In the genomic region with DNA sequence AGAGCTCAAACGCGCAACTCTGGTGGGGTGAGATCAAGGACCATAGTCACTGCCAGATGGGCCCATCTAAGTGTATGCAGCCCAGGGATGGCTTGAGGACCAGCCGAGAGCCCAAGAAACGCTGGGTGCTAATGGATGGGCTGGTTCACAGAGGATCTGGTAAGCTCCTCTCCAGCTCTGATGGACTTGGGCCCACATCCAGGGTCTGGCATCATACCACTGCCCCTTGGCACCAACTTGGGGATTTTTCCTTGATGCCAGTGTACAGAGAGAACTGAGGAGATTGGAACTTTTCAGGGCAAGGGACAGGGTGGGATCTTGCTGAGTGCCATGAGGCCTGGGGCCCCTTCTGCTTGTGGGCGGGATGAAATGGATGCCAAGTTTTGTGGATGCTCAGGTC, we compare ENCODE assay signal across 20 mouse cellular contexts. TPM values are rescaled to one million over a fixed set of nuclear protein-coding genes. Genes with fewer than 3 reads are reported as not detected.
DNase-seq lines count a peak whose midpoint lies in the region.
"Had no signal": no experiment of that assay in that cellular context is flagged by ENCODE, and none has a peak within 500 bp of the region (broad histone marks: within the 10 kb centered on the region; RNA-seq: fewer than 3 reads in every experiment).

No protein-coding gene starts in this region.

- intact Hi-C loops in left cerebral cortex, postnatal 4 days (cut with DNase I), result loop anchor here (10.0 kb wide), 2 partner anchors 233 to 693 kb away; no protein-coding TSS in a partner anchor

- DNase-seq in cerebellum, postnatal 10 days, result peak; percentile 68 to 72
- no peak for DNase-seq in cerebellum, adult 9-10 months
- DNase-seq in cerebellum, postnatal 14 days, result peak; percentile 52 to 54
- no peak for DNase-seq in cerebellum, postnatal 25 days
- peak; percentile 59 for DNase-seq in left cerebral cortex, postnatal 4 days
- DNase-seq in left cerebral cortex, adult 11 months (ENCODE audit: low spot score), result no peak
- DNase-seq: adrenal gland, adult 2 months; adrenal gland, adult 8-10 months; adrenal gland, postnatal 10 days; adrenal gland, postnatal 14 days; adrenal gland, postnatal 25 days; adrenal gland, postnatal 36 days; B cell, adult 2 months; cerebellum, adult 11 months; cerebellum, adult 11-12 months; cerebellum, adult 18-20 months had no signal

RNA-seq across cellular contexts. Expression of gene Creg2, which starts 30.4 kb away (rescaled TPM):
- total RNA-seq in left cerebral cortex, postnatal 4 days (2021), result 10 to 100 TPM; 20.7 to 21.2 TPM
- total RNA-seq: CH12.LX, MEL had no signal

RNA-seq across cellular contexts. Expression of gene Rfx8, which starts 39.2 kb away (rescaled TPM):
- under 1 TPM; 0.28 to 0.76 TPM for total RNA-seq in left cerebral cortex, postnatal 4 days (2021)
- total RNA-seq: adrenal gland, adult 18-20 months; adrenal gland, adult 2 months; CH12.LX; ES-E14; MEL had no signal

Comparison
In these comparisons a context has a peak if more than half of its experiments do, and no peak if none do; other contexts are left out.
1. DNase-seq: peak in cerebellum, postnatal 10 days (2 of 2), cerebellum, postnatal 14 days (2 of 2) and left cerebral cortex, postnatal 4 days (single experiment); none in cerebellum, adult 9-10 months (single experiment), cerebellum, postnatal 25 days (0 of 2) and left cerebral cortex, adult 11 months (single experiment).